Mouse (Mus musculus): ENCODE results near the gene Fras1. TPM values are rescaled to one million over a fixed set of nuclear protein-coding genes. Genes with fewer than 3 reads are reported as not detected.

The Fras1 gene
- polyA plus RNA-seq, 1 experiment, result 1.5 TPM

GRCm38 (mm10) chr5:96494502-96495292 is 120.9 kb downstream of the Fras1 start:
- Histone ChIP-seq H3ac (ENCODE audit: control insufficient read depth, insufficient read length) (no peak overlapping the region), H3K79me2 (ENCODE audit: control insufficient read depth, insufficient read depth) (no peaks in the 10 kb centered on the region), H3K36me3 (ENCODE audit: control insufficient read depth, insufficient read depth) (no peaks in the 10 kb centered on the region), H3K27me3 (ENCODE audit: control insufficient read depth, insufficient read depth, insufficient read length) (no peaks in the 10 kb centered on the region), H3K4me3 (no peak overlapping the region), H3K4me2 (ENCODE audit: low read depth) (no peak overlapping the region)
- TF ChIP-seq TCF3 (IDR thresholded peaks at IDR 0.05; ENCODE audit: insufficient read length, low read depth) (no peak), MYOG (IDR thresholded peaks at IDR 0.05; ENCODE audit: control insufficient read depth in 1 of 3, insufficient read depth in 1 of 3, insufficient read length in 2 of 3, low read depth in 2 of 3) (no peak), MAX (IDR thresholded peaks at IDR 0.05; ENCODE audit: low read depth) (no peak), SRF (IDR thresholded peaks at IDR 0.05; ENCODE audit: control insufficient read depth, insufficient read length, low read depth) (no peak), TCF12 (IDR thresholded peaks at IDR 0.05; ENCODE audit: insufficient read depth, poor library complexity, severe bottlenecking) (no peak), E2F4 (IDR thresholded peaks at IDR 0.05; ENCODE audit: insufficient read depth) (no peak), POLR2A (IDR thresholded peaks at IDR 0.05; ENCODE audit: insufficient read length, low read depth) (no peak), CEBPB (IDR thresholded peaks at IDR 0.05; ENCODE audit: insufficient read depth, poor library complexity, severe bottlenecking) (no peak), USF1 (IDR thresholded peaks at IDR 0.05; ENCODE audit: low read depth) (no peak), REST (IDR thresholded peaks at IDR 0.05; ENCODE audit: insufficient read depth, insufficient read length) (no peak), POLR2AphosphoS2 (IDR thresholded peaks at IDR 0.05; ENCODE audit: insufficient read length, low read depth) (no peak), MYOD1 (IDR thresholded peaks at IDR 0.05; ENCODE audit: control insufficient read depth in 1 of 3, insufficient read length in 2 of 3, low read depth in 2 of 3) (no peak)

DNA sequence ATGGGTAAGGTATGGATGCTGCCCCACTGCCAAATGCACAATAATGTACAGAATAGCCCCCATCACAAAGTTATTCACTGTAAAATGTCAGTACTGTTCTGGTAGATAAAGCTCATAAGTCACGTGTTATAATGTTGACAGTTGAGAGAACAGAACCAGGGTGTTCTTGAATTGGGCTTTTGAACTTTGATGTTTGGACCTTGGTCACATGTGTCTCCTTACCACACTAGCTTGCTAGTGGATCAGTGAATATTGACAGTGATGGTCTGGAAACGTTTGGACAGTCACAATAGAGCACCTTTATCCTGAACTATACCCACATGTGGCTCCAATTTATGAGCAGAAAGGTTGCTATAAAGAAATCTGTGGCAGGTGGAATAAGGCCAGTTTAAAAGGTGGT is 124.3 kb downstream of the Fras1 start:
- Histone ChIP-seq H3K27me3 (ENCODE audit: control insufficient read depth, insufficient read depth, insufficient read length) (no peaks in the 10 kb centered on the region), H3K36me3 (ENCODE audit: control insufficient read depth, insufficient read depth) (no peaks in the 10 kb centered on the region), H3K4me3 (no peak overlapping the region), H3K79me2 (ENCODE audit: control insufficient read depth, insufficient read depth) (no peaks in the 10 kb centered on the region), H3ac (ENCODE audit: control insufficient read depth, insufficient read length) (no peak overlapping the region), H3K4me2 (ENCODE audit: low read depth) (no peak overlapping the region)
- no peak for TF ChIP-seq MAX (IDR thresholded peaks at IDR 0.05; ENCODE audit: low read depth)
- no peak for TF ChIP-seq POLR2AphosphoS2 (IDR thresholded peaks at IDR 0.05; ENCODE audit: insufficient read length, low read depth)
- no peak for TF ChIP-seq CEBPB (IDR thresholded peaks at IDR 0.05; ENCODE audit: insufficient read depth, poor library complexity, severe bottlenecking)
- TF ChIP-seq MYOG (IDR thresholded peaks at IDR 0.05; ENCODE audit: control insufficient read depth in 1 of 3, insufficient read depth in 1 of 3, insufficient read length in 2 of 3, low read depth in 2 of 3), result no peak
- no peak for TF ChIP-seq POLR2A (IDR thresholded peaks at IDR 0.05; ENCODE audit: insufficient read length, low read depth)
- TF ChIP-seq E2F4 (IDR thresholded peaks at IDR 0.05; ENCODE audit: insufficient read depth), result no peak
- TF ChIP-seq SRF (IDR thresholded peaks at IDR 0.05; ENCODE audit: control insufficient read depth, insufficient read length, low read depth), result no peak
- TF ChIP-seq TCF12 (IDR thresholded peaks at IDR 0.05; ENCODE audit: insufficient read depth, poor library complexity, severe bottlenecking), result no peak
- no peak for TF ChIP-seq USF1 (IDR thresholded peaks at IDR 0.05; ENCODE audit: low read depth)
- no peak for TF ChIP-seq REST (IDR thresholded peaks at IDR 0.05; ENCODE audit: insufficient read depth, insufficient read length)
- no peak for TF ChIP-seq TCF3 (IDR thresholded peaks at IDR 0.05; ENCODE audit: insufficient read length, low read depth)
- TF ChIP-seq MYOD1 (IDR thresholded peaks at IDR 0.05; ENCODE audit: control insufficient read depth in 1 of 3, insufficient read length in 2 of 3, low read depth in 2 of 3), result no peak

DNA sequence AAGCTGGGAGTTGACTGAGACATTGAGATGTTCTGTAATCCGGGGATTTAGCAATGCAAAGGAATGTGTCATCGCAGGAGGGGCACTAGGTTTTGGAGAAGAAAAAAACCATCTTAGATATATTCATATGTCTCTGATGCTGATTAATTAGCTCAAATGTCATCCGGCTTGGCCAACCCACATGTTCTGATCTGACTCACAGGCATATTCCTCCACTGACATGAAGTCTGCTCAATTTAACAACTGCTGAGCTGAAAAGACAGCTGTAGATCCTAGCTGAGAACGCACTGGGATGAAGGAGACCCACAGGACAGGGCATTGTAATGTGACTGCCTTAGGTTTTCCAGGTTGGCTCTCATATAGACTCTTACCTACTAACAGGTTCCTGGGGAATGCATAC is 128.0 kb downstream of the Fras1 start:
- Histone ChIP-seq H3K4me2 (ENCODE audit: low read depth) (no peak overlapping the region), H3K79me2 (ENCODE audit: control insufficient read depth, insufficient read depth) (no peaks in the 10 kb centered on the region), H3ac (ENCODE audit: control insufficient read depth, insufficient read length) (no peak overlapping the region), H3K4me3 (no peak overlapping the region), H3K27me3 (ENCODE audit: control insufficient read depth, insufficient read depth, insufficient read length) (no peaks in the 10 kb centered on the region), H3K36me3 (ENCODE audit: control insufficient read depth, insufficient read depth) (no peaks in the 10 kb centered on the region)
- TF ChIP-seq MYOD1 (IDR thresholded peaks at IDR 0.05; ENCODE audit: control insufficient read depth in 1 of 3, insufficient read length in 2 of 3, low read depth in 2 of 3), result peak in 2 of 3 experiments; percentile 67 to 68
- TF ChIP-seq REST (IDR thresholded peaks at IDR 0.05; ENCODE audit: insufficient read depth, insufficient read length), result no peak

DNA sequence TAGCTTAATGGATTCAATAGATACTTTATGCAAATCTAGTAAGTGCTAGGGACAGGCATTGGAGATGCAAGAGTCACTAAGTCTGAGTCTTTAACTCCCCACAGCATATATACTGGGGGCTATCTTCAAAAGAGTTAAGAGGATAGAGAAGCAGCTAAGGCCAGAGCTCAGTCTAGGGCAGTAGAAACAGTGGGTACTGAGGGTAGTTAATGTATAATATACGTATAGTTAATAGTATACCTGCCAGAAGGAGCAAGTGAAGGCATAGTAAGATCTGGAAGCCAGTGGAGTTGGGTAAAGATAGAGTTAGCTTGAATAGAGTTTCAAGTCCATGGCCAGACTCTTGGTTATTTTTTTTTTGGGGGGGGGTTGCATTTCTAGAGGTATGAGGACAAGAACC is 128.6 kb downstream of the Fras1 start:
- Histone ChIP-seq H3K36me3 (ENCODE audit: control insufficient read depth, insufficient read depth) (no peaks in the 10 kb centered on the region), H3ac (ENCODE audit: control insufficient read depth, insufficient read length) (no peak overlapping the region), H3K4me2 (ENCODE audit: low read depth) (no peak overlapping the region), H3K4me3 (no peak overlapping the region), H3K27me3 (ENCODE audit: control insufficient read depth, insufficient read depth, insufficient read length) (no peaks in the 10 kb centered on the region), H3K79me2 (ENCODE audit: control insufficient read depth, insufficient read depth) (no peaks in the 10 kb centered on the region)
- TF ChIP-seq CEBPB (IDR thresholded peaks at IDR 0.05; ENCODE audit: insufficient read depth, poor library complexity, severe bottlenecking), result no peak
- TF ChIP-seq POLR2AphosphoS2 (IDR thresholded peaks at IDR 0.05; ENCODE audit: insufficient read length, low read depth), result no peak
- TF ChIP-seq TCF12 (IDR thresholded peaks at IDR 0.05; ENCODE audit: insufficient read depth, poor library complexity, severe bottlenecking), result no peak
- no peak for TF ChIP-seq MYOG (IDR thresholded peaks at IDR 0.05; ENCODE audit: control insufficient read depth in 1 of 3, insufficient read depth in 1 of 3, insufficient read length in 2 of 3, low read depth in 2 of 3)
- TF ChIP-seq MAX (IDR thresholded peaks at IDR 0.05; ENCODE audit: low read depth), result no peak
- no peak for TF ChIP-seq USF1 (IDR thresholded peaks at IDR 0.05; ENCODE audit: low read depth)
- TF ChIP-seq E2F4 (IDR thresholded peaks at IDR 0.05; ENCODE audit: insufficient read depth), result no peak
- no peak for TF ChIP-seq REST (IDR thresholded peaks at IDR 0.05; ENCODE audit: insufficient read depth, insufficient read length)
- TF ChIP-seq MYOD1 (IDR thresholded peaks at IDR 0.05; ENCODE audit: control insufficient read depth in 1 of 3, insufficient read length in 2 of 3, low read depth in 2 of 3), result no peak

GRCm38 (mm10) chr5:96511005-96511404 is 137.2 kb downstream of the Fras1 start:
- no peak overlapping the region for H3K4me3 ChIP-seq
- no peak overlapping the region for H3K4me2 ChIP-seq (ENCODE audit: low read depth)
- no peak for TF ChIP-seq SRF (IDR thresholded peaks at IDR 0.05; ENCODE audit: control insufficient read depth, insufficient read length, low read depth)
- TF ChIP-seq MYOG (IDR thresholded peaks at IDR 0.05; ENCODE audit: control insufficient read depth in 1 of 3, insufficient read depth in 1 of 3, insufficient read length in 2 of 3, low read depth in 2 of 3), result no peak
- TF ChIP-seq E2F4 (IDR thresholded peaks at IDR 0.05; ENCODE audit: insufficient read depth), result no peak
- TF ChIP-seq CEBPB (IDR thresholded peaks at IDR 0.05; ENCODE audit: insufficient read depth, poor library complexity, severe bottlenecking), result no peak
- TF ChIP-seq MAX (IDR thresholded peaks at IDR 0.05; ENCODE audit: low read depth), result no peak
- no peak for TF ChIP-seq POLR2A (IDR thresholded peaks at IDR 0.05; ENCODE audit: insufficient read length, low read depth)
- no peak for TF ChIP-seq MYOD1 (IDR thresholded peaks at IDR 0.05; ENCODE audit: control insufficient read depth in 1 of 3, insufficient read length in 2 of 3, low read depth in 2 of 3)
- TF ChIP-seq USF1 (IDR thresholded peaks at IDR 0.05; ENCODE audit: low read depth), result no peak
- no peak for TF ChIP-seq TCF12 (IDR thresholded peaks at IDR 0.05; ENCODE audit: insufficient read depth, poor library complexity, severe bottlenecking)
- TF ChIP-seq TCF3 (IDR thresholded peaks at IDR 0.05; ENCODE audit: insufficient read length, low read depth), result no peak
- no peak for TF ChIP-seq REST (IDR thresholded peaks at IDR 0.05; ENCODE audit: insufficient read depth, insufficient read length)
- no peak for TF ChIP-seq POLR2AphosphoS2 (IDR thresholded peaks at IDR 0.05; ENCODE audit: insufficient read length, low read depth)
- H3K36me3 ChIP-seq (ENCODE audit: control insufficient read depth, insufficient read depth), result no peaks in the 10 kb centered on the region
- no peak overlapping the region for H3ac ChIP-seq (ENCODE audit: control insufficient read depth, insufficient read length)
- H3K27me3 ChIP-seq (ENCODE audit: control insufficient read depth, insufficient read depth, insufficient read length), result no peaks in the 10 kb centered on the region
- H3K79me2 ChIP-seq (ENCODE audit: control insufficient read depth, insufficient read depth), result no peaks in the 10 kb centered on the region
